Comparison of ENCODE assay signal across 18 mouse cellular contexts in the genomic region with DNA sequence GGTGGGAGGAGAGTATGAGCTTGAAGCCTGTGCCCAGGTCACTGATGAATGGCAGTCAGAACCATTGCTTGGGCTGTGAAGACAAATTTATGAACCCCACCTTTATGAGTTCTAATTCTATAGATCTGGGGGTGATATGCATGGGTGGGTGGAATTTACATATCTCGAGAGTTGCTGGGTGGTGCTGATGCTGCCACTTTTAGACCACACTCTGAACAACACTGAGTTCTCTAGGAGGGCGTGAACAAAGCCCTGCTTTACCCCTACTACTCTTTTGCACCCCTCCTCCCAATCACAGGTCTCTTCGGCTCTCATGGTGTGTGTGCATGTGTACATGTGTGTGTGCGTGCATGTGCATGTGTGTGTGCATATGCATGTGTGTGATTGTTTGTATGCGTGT.
A peak's percentile ranks its signal among the peaks of the same experiment; 100 is the strongest.
DNase-seq lines count a peak whose midpoint lies in the region; ATAC-seq lines count a peak whose summit lies in the region.
"Had no signal": no experiment of that assay in that cellular context is flagged by ENCODE, and none has a peak within 500 bp of the region (broad histone marks: within the 10 kb centered on the region; RNA-seq: fewer than 3 reads in every experiment).

No protein-coding gene starts in this region.

- peak; percentile 90 for ATAC-seq in frontal cortex, adult (ENCODE audit: low TSS enrichment)
- ATAC-seq: CD4-positive, CD25-positive, alpha-beta regulatory T cell, adult 4 months; forebrain, embryonic 13.5 days; forebrain, embryonic 15.5 days; forebrain, postnatal 0 days had no signal

- no peak for DNase-seq in frontal cortex, postnatal 10 days (ENCODE audit: low spot score in 2 of 2)
- peak; percentile 17 for DNase-seq in right cerebral cortex, adult 18-20 months
- no peak for DNase-seq in right cerebral cortex, postnatal 14 days
- DNase-seq in spleen, adult 18-20 months = no peak
- DNase-seq: adrenal gland, adult 2 months; adrenal gland, postnatal 10 days; adrenal gland, postnatal 25 days; B cell, adult 2 months; cerebellum, adult 11-12 months; cerebellum, adult 2 months; cerebellum, adult 9-10 months; cerebellum, postnatal 10 days; cerebellum, postnatal 25 days; forebrain, postnatal 0 days had no signal
